Mouse (Mus musculus) CH12.LX (cell line): Measurements from ENCODE around the gene Abraxas2. TPM values are rescaled to one million over a fixed set of nuclear protein-coding genes. Genes with fewer than 3 reads are reported as not detected.

ENCODE experiments used
- DNase-seq: peaks from one replicate; pipeline ENCODE4 v3.0.0-alpha.2; 2013; ENCODE audit errors: extremely low read depth
- H3K27ac ChIP-seq: 2 replicates; pipeline ENCODE4 v1.5.1; 2012; ENCODE audit warnings: low read depth, mild to moderate bottlenecking, control low read depth, moderate library complexity; ENCODE audit not compliant: insufficient read depth
- H3K27me3 ChIP-seq: replicated peaks from 2 replicates; pipeline ENCODE3; 2012; ENCODE audit warnings: inconsistent platforms
- H3K36me3 ChIP-seq, 2 experiments: replicated peaks in 1 of 2; 2 replicates each; pipeline versions ENCODE3 to v1.6.1; 2012; ENCODE audit warnings: inconsistent platforms in 1 of 2, low read length in 1 of 2, mild to moderate bottlenecking in 1 of 2, mixed read lengths in 1 of 2, moderate library complexity in 1 of 2; ENCODE audit not compliant: control insufficient read depth in 1 of 2, insufficient read depth in 1 of 2
- H3K4me1 ChIP-seq, 2 experiments: 2 replicates each; pipeline ENCODE4 v1.6.1; 2012; ENCODE audit warnings: inconsistent platforms in 1 of 2, moderate library complexity in 1 of 2; ENCODE audit not compliant: insufficient read depth in 2 of 2, control insufficient read depth in 1 of 2
- H3K4me2 ChIP-seq: 2 replicates; pipeline ENCODE4 v1.6.1; 2012; ENCODE audit warnings: low read depth, mild to moderate bottlenecking, control low read depth; ENCODE audit not compliant: poor library complexity, insufficient read depth, severe bottlenecking
- H3K4me3 ChIP-seq, 3 experiments: fragments of 150-350 bp in 1 of 3; sonication (generic) in 1 of 3; replicated peaks in 1 of 3; 2 replicates each; pipeline versions ENCODE3 to v1.5.1; 2011 to 2012; ENCODE audit warnings: low read depth in 2 of 3, low read length in 2 of 3, mild to moderate bottlenecking in 2 of 3, moderate library complexity in 2 of 3, control low read depth in 1 of 3, improper control_type of control experiment in 1 of 3, inconsistent platforms in 1 of 3, mixed read lengths in 1 of 3; ENCODE audit not compliant: poor library complexity in 1 of 3
- H3K79me2 ChIP-seq: replicated peaks from 2 replicates; pipeline ENCODE4 v1.6.1; 2012; ENCODE audit warnings: mild to moderate bottlenecking, moderate library complexity; ENCODE audit not compliant: control insufficient read depth, poor library complexity, insufficient read depth, severe bottlenecking; ENCODE audit errors: extremely low read depth
- H3K9ac ChIP-seq: 2 replicates; pipeline ENCODE4 v1.6.1; 2012; ENCODE audit warnings: low read depth, mild to moderate bottlenecking, control low read depth, moderate library complexity; ENCODE audit not compliant: insufficient read depth
- H3K9me3 ChIP-seq: replicated peaks from 2 replicates; pipeline ENCODE3; 2012; ENCODE audit warnings: low read length, inconsistent platforms, mixed read lengths
- BHLHE40 ChIP-seq: IDR thresholded peaks from 2 replicates; pipeline ENCODE4 v1.6.1; 2011; ENCODE audit warnings: mild to moderate bottlenecking, low read depth, low read length, improper control_type of control experiment
- CHD1 ChIP-seq: IDR thresholded peaks from 2 replicates; pipeline ENCODE4 v1.6.1; 2012; ENCODE audit warnings: low read depth, low read length, improper control_type of control experiment, inconsistent platforms
- CHD2 ChIP-seq: IDR thresholded peaks from 2 replicates; pipeline ENCODE4 v1.6.1; 2011; ENCODE audit warnings: low read length, improper control_type of control experiment
- E2F4 ChIP-seq: IDR thresholded peaks from 2 replicates; pipeline ENCODE4 v1.6.1; 2011; ENCODE audit warnings: low read depth, low read length, improper control_type of control experiment; ENCODE audit not compliant: insufficient replicate concordance
- ELF1 ChIP-seq: IDR thresholded peaks from 2 replicates; pipeline ENCODE4 v1.6.1; 2014; ENCODE audit warnings: low read depth, mild to moderate bottlenecking, inconsistent platforms, low read length, improper control_type of control experiment
- EP300 ChIP-seq: IDR thresholded peaks from 2 replicates; pipeline ENCODE4 v1.6.1; 2011; ENCODE audit warnings: low read length, improper control_type of control experiment
- ETS1 ChIP-seq: conservative IDR thresholded peaks from 2 replicates; pipeline ENCODE4 v1.6.1; 2012; ENCODE audit warnings: low read depth, mild to moderate bottlenecking, inconsistent platforms, low read length, improper control_type of control experiment, moderate library complexity
- HCFC1 ChIP-seq: IDR thresholded peaks from 2 replicates; pipeline ENCODE4 v1.6.1; 2012; ENCODE audit warnings: low read depth, mild to moderate bottlenecking, inconsistent platforms, low read length, improper control_type of control experiment
- IRF4 ChIP-seq: IDR thresholded peaks from 2 replicates; pipeline ENCODE4 v1.6.1; 2014; ENCODE audit warnings: low read depth, mild to moderate bottlenecking, inconsistent platforms, low read length, improper control_type of control experiment
- JUN ChIP-seq: IDR thresholded peaks from 2 replicates; pipeline ENCODE4 v1.6.1; 2011; ENCODE audit warnings: low read depth, mild to moderate bottlenecking, low read length, improper control_type of control experiment, moderate library complexity; ENCODE audit not compliant: insufficient read depth
- JUND ChIP-seq: conservative IDR thresholded peaks from 2 replicates; pipeline ENCODE4 v1.6.1; 2011; ENCODE audit warnings: low read depth, low read length, improper control_type of control experiment
- KAT2A ChIP-seq: IDR thresholded peaks from 2 replicates; pipeline ENCODE4 v1.6.1; 2012; ENCODE audit warnings: low read length, improper control_type of control experiment, inconsistent platforms; ENCODE audit not compliant: insufficient replicate concordance
- MAFK ChIP-seq: IDR thresholded peaks from 2 replicates; pipeline ENCODE4 v1.6.1; 2011; ENCODE audit warnings: low read length, improper control_type of control experiment; ENCODE audit not compliant: insufficient replicate concordance
- MAX ChIP-seq: IDR thresholded peaks from 2 replicates; pipeline ENCODE4 v1.6.1; 2011; ENCODE audit warnings: low read length, improper control_type of control experiment
- MAZ ChIP-seq: IDR thresholded peaks from 2 replicates; pipeline ENCODE4 v1.6.1; 2012; ENCODE audit warnings: low read depth, mild to moderate bottlenecking, inconsistent platforms, low read length, improper control_type of control experiment, moderate library complexity
- MEF2A ChIP-seq: IDR thresholded peaks from 2 replicates; pipeline ENCODE4 v1.6.1; 2014; ENCODE audit warnings: low read depth, mild to moderate bottlenecking, inconsistent platforms, low read length, improper control_type of control experiment, borderline replicate concordance
- MXI1 ChIP-seq: IDR thresholded peaks from 2 replicates; pipeline ENCODE4 v1.6.1; 2011; ENCODE audit warnings: mild to moderate bottlenecking, low read depth, low read length, improper control_type of control experiment
- MYC ChIP-seq: IDR thresholded peaks from 2 replicates; pipeline ENCODE4 v1.6.1; 2011; ENCODE audit warnings: low read depth, mild to moderate bottlenecking, improper control_type of control experiment, low read length
- NRF1 ChIP-seq: IDR thresholded peaks from 2 replicates; pipeline ENCODE4 v1.6.1; 2014; ENCODE audit warnings: low read depth, mild to moderate bottlenecking, inconsistent platforms, low read length, improper control_type of control experiment, moderate library complexity
- PAX5 ChIP-seq: IDR thresholded peaks from 2 replicates; pipeline ENCODE4 v1.6.1; 2012; ENCODE audit warnings: low read length, inconsistent platforms, mixed read lengths
- POLR2AphosphoS2 ChIP-seq: IDR thresholded peaks from 2 replicates; pipeline ENCODE4 v1.6.1; 2011; ENCODE audit warnings: low read depth, low read length, improper control_type of control experiment
- RAD21 ChIP-seq: IDR thresholded peaks from 2 replicates; pipeline ENCODE4 v1.6.1; 2011; ENCODE audit warnings: low read depth, mild to moderate bottlenecking, low read length, improper control_type of control experiment, moderate library complexity
- RCOR1 ChIP-seq: conservative IDR thresholded peaks from 2 replicates; pipeline ENCODE4 v1.6.1; 2012; ENCODE audit warnings: low read depth, mild to moderate bottlenecking, inconsistent platforms, low read length, improper control_type of control experiment
- SIN3A ChIP-seq: IDR thresholded peaks from 2 replicates; pipeline ENCODE4 v1.6.1; 2012; ENCODE audit warnings: low read length, improper control_type of control experiment, inconsistent platforms
- TCF12 ChIP-seq: IDR thresholded peaks from 2 replicates; pipeline ENCODE4 v1.6.1; 2014; ENCODE audit warnings: low read depth, mild to moderate bottlenecking, inconsistent platforms, low read length, improper control_type of control experiment
- UBTF ChIP-seq: IDR thresholded peaks from 2 replicates; pipeline ENCODE4 v1.6.1; 2012; ENCODE audit warnings: low read depth, mild to moderate bottlenecking, inconsistent platforms, low read length, improper control_type of control experiment, moderate library complexity
- USF1 ChIP-seq: IDR thresholded peaks from 2 replicates; pipeline ENCODE4 v1.6.1; 2014; ENCODE audit warnings: low read depth, mild to moderate bottlenecking, inconsistent platforms, low read length, improper control_type of control experiment
- USF2 ChIP-seq: conservative IDR thresholded peaks from 2 replicates; pipeline ENCODE4 v1.6.1; 2011; ENCODE audit warnings: low read depth, low read length, improper control_type of control experiment
- ZC3H11A ChIP-seq: IDR thresholded peaks from 2 replicates; pipeline ENCODE4 v1.6.1; 2012; ENCODE audit warnings: low read depth, mild to moderate bottlenecking, inconsistent platforms, low read length, improper control_type of control experiment
- ZMIZ1 ChIP-seq: IDR thresholded peaks from 2 replicates; pipeline ENCODE4 v1.6.1; 2012; ENCODE audit warnings: low read depth, mild to moderate bottlenecking, inconsistent platforms, low read length, improper control_type of control experiment
- ZNF384 ChIP-seq: IDR thresholded peaks from 2 replicates; pipeline ENCODE4 v1.6.1; 2012; ENCODE audit warnings: low read depth, low read length, improper control_type of control experiment, inconsistent platforms
- dilution Hi-C: fragments of 300-500 bp; cut with MboI; formaldehyde crosslinking; loops from 2 replicates; pipeline ENCODE4 v1.14.3; 2020; ENCODE audit warnings: low sequenced_read_pairs; ENCODE audit not compliant: extremely low pct_unique_long_range_greater_than_20kb, extremely low pct_ligation_motif_present
- in situ Hi-C: fragments of 300-500 bp; cut with MboI; formaldehyde crosslinking; loops from 3 replicates; pipeline ENCODE4 v1.14.3; 2019; ENCODE audit warnings: low sequenced_read_pairs, low pct_ligation_motif_present, low pct_unique_long_range_greater_than_20kb, mixed read lengths
- polyA plus RNA-seq: library from polyadenylated mRNA; unstranded; fragments of >175 nt; gene quantifications from 2 replicates; pipeline ENCODE4 v1.2.1, GENCODE M21; 2012; ENCODE audit warnings: low read depth; ENCODE audit not compliant: insufficient read length
- total RNA-seq, 2 experiments: library from RNA; depleted of rRNA; stranded (reverse); fragments of 300-350 nt in 1 of 2; fragments of >200 nt in 1 of 2; gene quantifications; 2 replicates each; pipeline ENCODE4 v1.2.3; 2012 to 2014

The Abraxas2 gene
- total and polyA plus RNA-seq, 3 experiments, result 20.1 to 28.4 (median 21.3) TPM

DNA sequence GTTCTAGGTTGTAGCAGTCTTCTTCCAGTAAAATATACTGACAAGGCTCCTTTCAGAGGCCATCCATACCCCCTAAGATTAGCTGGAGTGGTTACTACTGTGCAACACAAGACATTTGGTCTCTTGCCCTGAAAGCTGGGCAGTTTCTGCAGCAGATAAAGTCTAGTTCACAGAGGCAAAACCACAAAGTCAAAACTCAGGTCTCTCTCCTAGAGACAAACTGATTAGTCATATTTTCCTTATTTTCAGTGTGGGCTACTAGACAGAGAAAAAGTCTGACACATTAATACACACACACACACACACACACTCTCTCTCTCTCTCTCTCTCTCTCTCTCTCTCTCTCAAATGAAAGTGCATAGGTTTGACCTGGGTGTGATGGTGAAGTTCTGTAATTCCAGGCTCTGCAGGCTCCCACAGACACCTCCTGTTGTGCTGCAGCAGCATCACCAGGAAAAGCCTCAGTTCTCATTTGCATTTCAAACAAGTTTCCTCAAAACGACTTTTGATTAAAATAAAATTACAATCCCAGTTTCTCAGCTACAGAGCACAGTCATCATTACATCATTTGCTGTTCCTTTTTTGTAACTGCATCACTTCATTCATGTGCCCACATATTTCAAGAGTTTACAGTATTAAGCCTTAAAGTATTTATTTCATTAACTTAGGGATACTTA is 34.5 kb upstream of the Abraxas2 start:
- in situ Hi-C loops (no loop called here), dilution Hi-C loops (no loop called here)
- no peak for TF ChIP-seq ZNF384
- TF ChIP-seq IRF4, result peak; percentile 67
- no peak for TF ChIP-seq TCF12
- no peak for TF ChIP-seq USF1
- no peak for TF ChIP-seq PAX5
- no peak for TF ChIP-seq MEF2A
- no peak for TF ChIP-seq MAZ
- TF ChIP-seq E2F4, result no peak
- no peak for TF ChIP-seq RCOR1
- 0 out of 2 replicates have a peak, but pooled peaks have one; percentile 22 for TF ChIP-seq MAFK
- no peak for TF ChIP-seq NRF1
- TF ChIP-seq KAT2A, result no peak
- peak; percentile 93 for TF ChIP-seq JUND
- TF ChIP-seq JUN, result peak; percentile 79
- TF ChIP-seq CHD2, result no peak
- TF ChIP-seq EP300, result peak; percentile 78
- TF ChIP-seq POLR2AphosphoS2, result no peak
- TF ChIP-seq MYC, result no peak
- TF ChIP-seq HCFC1, result no peak
- no peak for TF ChIP-seq ELF1
- no peak for TF ChIP-seq CHD1
- TF ChIP-seq RAD21, result no peak
- no peak for TF ChIP-seq UBTF
- no peak for TF ChIP-seq BHLHE40
- peak; percentile 55 for TF ChIP-seq ETS1
- TF ChIP-seq MAX, result no peak
- TF ChIP-seq ZC3H11A, result no peak
- TF ChIP-seq SIN3A, result no peak
- no peak for TF ChIP-seq USF2
- TF ChIP-seq MXI1, result no peak
- no peak for TF ChIP-seq ZMIZ1
- H3K27ac ChIP-seq, result no peak overlapping the region
- no peaks in the 10 kb centered on the region for H3K9me3 ChIP-seq
- no peak overlapping the region for H3K9ac ChIP-seq
- peak overlapping the region; percentile 29; the same call in 1 of the 2 replicates for H3K4me2 ChIP-seq
- H3K4me3 ChIP-seq, result no peak overlapping the region
- DNase-seq, result peak; percentile 55
- H3K36me3 ChIP-seq, result peaks cover 14 to 41% of the 10 kb centered on the region in 2 experiments
- no peaks in the 10 kb centered on the region for H3K27me3 ChIP-seq
- no peaks in the 10 kb centered on the region for H3K79me2 ChIP-seq
- peaks cover 8 to 41% of the 10 kb centered on the region in 2 experiments; a peak in 3 of 4 replicates for H3K4me1 ChIP-seq
